Mouse (Mus musculus) limb, embryonic 11.5 days (tissue): ENCODE data around the gene Gadd45gip1. TPM values are rescaled to one million over a fixed set of nuclear protein-coding genes. Genes with fewer than 3 reads are reported as not detected.

ENCODE experiments used
- ATAC-seq: fragments of 200-750 bp; cut with Nextera tagmentation; 2 replicates; pipeline ENCODE4 v1.8.0; 2017; ENCODE audit warnings: low read depth; ENCODE audit not compliant: insufficient number of reproducible peaks, low FRiP score, low TSS enrichment
- DNase-seq: peaks from one replicate; pipeline ENCODE4 v3.0.0-alpha.2; 2015; ENCODE audit warnings: low spot score
- H3K27ac ChIP-seq: fragments of 300-500 bp; sonication (generic); replicated peaks from 2 replicates; pipeline ENCODE4 v1.5.1; 2014; ENCODE audit warnings: low read depth, mild to moderate bottlenecking, low read length
- H3K27me3 ChIP-seq: fragments of 300-500 bp; sonication (generic); 2 replicates; pipeline ENCODE4 v1.6.1; 2014; ENCODE audit warnings: mild to moderate bottlenecking, low read length, mixed read lengths; ENCODE audit not compliant: control insufficient read depth, insufficient read depth
- H3K36me3 ChIP-seq: fragments of 300-500 bp; sonication (generic); 2 replicates; pipeline ENCODE4 v1.6.1; 2014; ENCODE audit warnings: mild to moderate bottlenecking, low read length, moderate library complexity, mixed read lengths; ENCODE audit not compliant: control insufficient read depth, insufficient read depth
- H3K4me1 ChIP-seq: fragments of 300-500 bp; sonication (generic); 2 replicates; pipeline ENCODE4 v1.6.1; 2014; ENCODE audit warnings: low read length, mixed read lengths; ENCODE audit not compliant: control insufficient read depth, insufficient read depth
- H3K4me2 ChIP-seq: fragments of 300-500 bp; sonication (generic); 2 replicates; pipeline ENCODE4 v1.6.1; 2014; ENCODE audit warnings: low read depth, mild to moderate bottlenecking, moderate library complexity; ENCODE audit not compliant: severe bottlenecking
- H3K4me3 ChIP-seq: fragments of 300-500 bp; sonication (generic); 2 replicates; pipeline ENCODE4 v1.5.1; 2014; ENCODE audit warnings: low read depth, low read length
- H3K9ac ChIP-seq: fragments of 300-500 bp; sonication (generic); 2 replicates; pipeline ENCODE4 v1.6.1; 2014; ENCODE audit warnings: mild to moderate bottlenecking, low read length
- H3K9me3 ChIP-seq: fragments of 300-500 bp; sonication (generic); 2 replicates; pipeline ENCODE4 v1.6.1; 2016; ENCODE audit warnings: low read length; ENCODE audit not compliant: control insufficient read depth
- WGBS: fragments of 180-500 bp; shearing (Covaris S2); extraction: QIAGEN DNeasy Blood & Tissue Kit; methylation state at CpG from one replicate; pipeline ENCODE4 v1.1.7; 2014; 5-methylcytosine and 5-hydroxymethylcytosine counted together
- polyA plus RNA-seq: library from polyadenylated mRNA; unstranded; fragments of >200 nt; fragmentation: Nextera tagmentation; extraction: Ambion mirVana; gene quantifications from 2 replicates; pipeline ENCODE4 v1.2.1, GENCODE M21; 2014

Gadd45gip1 gene
- polyA plus RNA-seq, 1 experiment from 2014 or later: 45.0 TPM

- DNase-seq: peak; percentile 88
- no peaks in the 10 kb centered on the region for H3K27me3 ChIP-seq
- 1% methylated on average over 59 of the region's 59 CpGs for WGBS
Measured at GRCm38 (mm10) chr8:84832034-84832717, 854 bp downstream of the Gadd45gip1 start.

GRCm38 (mm10) chr8:84832759-84833742 is 1.7 kb downstream of the Gadd45gip1 start:
- Histone ChIP-seq H3K9me3 (no peaks in the 10 kb centered on the region), H3K4me1 (peaks cover 23% of the 10 kb centered on the region), H3K4me3 (peak overlapping the region; percentile 98), H3K36me3 (peaks cover 33% of the 10 kb centered on the region), H3K27me3 (no peaks in the 10 kb centered on the region), H3K27ac (peak overlapping the region; percentile 93; the same call in 1 of the 2 replicates), H3K9ac (peak overlapping the region; percentile 97), H3K4me2 (peak overlapping the region; percentile 55)
- WGBS: 69% methylated on average over 10 of the region's 10 CpGs
- ATAC-seq (no peak), DNase-seq (no peak)

More at GRCm38 (mm10) chr8:84832034-84832717, 854 bp downstream of the Gadd45gip1 start:
- peak overlapping the region; percentile 93 for H3K27ac ChIP-seq
- H3K4me1 ChIP-seq: peaks cover 14% of the 10 kb centered on the region
- peak; percentile 46; the same call in 1 of the 2 replicates for ATAC-seq
- H3K4me2 ChIP-seq: peak overlapping the region; percentile 55
- H3K4me3 ChIP-seq: peak overlapping the region; percentile 98
- H3K9ac ChIP-seq: peak overlapping the region; percentile 97
- no peaks in the 10 kb centered on the region for H3K9me3 ChIP-seq
- H3K36me3 ChIP-seq: peaks cover 24% of the 10 kb centered on the region; the same call in 1 of the 2 replicates

DNA sequence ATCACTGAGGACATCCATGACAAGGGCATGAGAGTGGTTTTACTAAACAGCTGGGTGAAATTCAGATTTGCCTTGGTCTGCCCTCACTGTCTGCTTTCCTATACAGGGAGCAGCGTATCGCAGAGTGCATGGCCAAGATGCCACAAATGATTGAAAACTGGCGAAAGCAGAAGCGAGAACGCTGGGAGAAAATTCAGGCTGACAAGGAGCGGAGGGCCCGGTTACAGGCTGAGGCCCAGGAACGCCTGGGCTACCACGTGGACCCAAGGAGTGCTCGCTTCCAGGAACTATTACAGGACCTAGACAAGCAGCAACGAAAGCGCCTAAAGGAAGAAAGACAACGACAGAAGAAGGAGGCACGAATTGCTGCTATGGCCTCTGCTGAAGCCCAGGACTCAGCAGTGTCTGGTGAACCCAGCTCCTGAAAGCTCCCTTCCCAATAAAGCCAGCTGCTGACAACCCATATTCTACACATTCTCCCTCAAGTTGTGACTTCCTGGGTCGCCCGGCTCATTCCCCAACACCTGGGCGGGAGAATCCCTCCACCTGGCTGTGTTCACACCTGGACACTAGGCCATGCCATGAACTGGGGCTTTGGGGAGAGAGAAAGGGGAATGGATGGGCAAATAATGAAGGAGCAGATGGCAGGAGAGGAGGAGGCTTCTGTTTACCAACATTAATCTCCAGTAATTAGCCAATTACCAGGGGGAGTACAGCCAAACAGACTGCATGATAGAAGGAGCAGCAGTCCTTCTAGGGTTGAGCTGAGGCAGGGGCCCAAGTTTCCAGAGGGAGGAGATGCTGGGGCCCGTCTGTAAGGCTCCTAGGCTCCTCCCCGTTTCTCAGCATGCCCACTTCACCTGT is 2.9 kb downstream of the Gadd45gip1 start:
- Histone ChIP-seq H3K4me3 (no peak overlapping the region; the same call in 1 of the 2 replicates), H3K27me3 (no peaks in the 10 kb centered on the region), H3K27ac (no peak overlapping the region), H3K36me3 (peaks cover 37% of the 10 kb centered on the region), H3K9me3 (no peaks in the 10 kb centered on the region), H3K4me1 (peaks cover 25% of the 10 kb centered on the region), H3K4me2 (no peak overlapping the region), H3K9ac (no peak overlapping the region)
- no peak for DNase-seq
- WGBS: 85% methylated on average over 19 of the region's 19 CpGs
- no peak for ATAC-seq

- no peaks in the 10 kb centered on the region for H3K27me3 ChIP-seq
- DNase-seq (no peak), ATAC-seq (no peak)
- WGBS: 81% methylated on average over 10 of the region's 10 CpGs
- H3K9ac ChIP-seq: no peak overlapping the region
- H3K27ac ChIP-seq: no peak overlapping the region
- H3K9me3 ChIP-seq: no peaks in the 10 kb centered on the region
- 0 out of 2 replicates have a peak overlapping the region, but pooled peaks have one; percentile 5 for H3K4me3 ChIP-seq
- H3K4me2 ChIP-seq: no peak overlapping the region
- peaks cover 30% of the 10 kb centered on the region for H3K4me1 ChIP-seq
- peaks cover 37% of the 10 kb centered on the region for H3K36me3 ChIP-seq
Measured at GRCm38 (mm10) chr8:84834866-84835855, 3.8 kb downstream of the Gadd45gip1 start.

DNA sequence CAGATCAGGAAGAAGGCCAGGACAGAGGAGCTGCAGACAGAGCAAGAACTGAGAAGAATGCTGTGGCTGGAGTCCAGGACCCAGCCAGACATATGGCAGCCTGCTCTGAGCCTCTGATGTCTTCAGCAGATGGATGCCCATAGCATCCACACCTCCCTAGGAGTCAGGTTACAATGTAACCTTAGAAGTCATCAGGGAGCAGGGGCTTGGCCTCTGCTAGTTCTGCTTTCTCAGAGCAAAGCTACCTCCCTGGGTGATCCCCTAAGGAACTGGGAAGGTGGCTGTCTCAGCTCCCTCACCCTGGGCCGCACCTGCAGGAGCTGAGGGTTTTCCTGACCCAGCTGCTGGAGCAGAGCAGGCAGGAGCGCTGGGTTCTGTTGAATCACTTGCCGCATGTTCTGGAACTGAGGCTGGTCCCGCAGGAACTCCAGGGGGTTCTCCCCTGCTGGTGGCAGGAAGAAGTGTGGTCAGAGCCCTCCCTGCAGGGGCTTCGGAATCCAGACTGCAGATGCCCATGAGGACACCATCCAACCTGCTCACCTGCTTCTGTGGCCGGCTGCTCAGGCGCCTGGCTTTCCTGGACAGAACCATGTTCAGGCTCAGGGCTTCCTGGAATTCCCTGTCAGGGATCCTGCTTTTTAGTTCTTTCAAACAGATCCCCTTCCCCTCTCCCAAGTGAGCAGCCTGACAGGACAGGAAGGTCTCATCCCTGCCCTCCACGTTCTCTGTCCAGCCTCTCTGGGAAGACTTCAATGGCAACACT is 6.0 kb downstream of the Gadd45gip1 start:
- peak; percentile 63 for DNase-seq
- H3K4me3 ChIP-seq: 0 out of 2 replicates have a peak overlapping the region, but pooled peaks have one; percentile 15
- peak overlapping the region; percentile 28 for H3K4me2 ChIP-seq
- peak overlapping the region; percentile 79 for H3K27ac ChIP-seq
- 35% methylated on average over 8 of the region's 8 CpGs for WGBS
- peak overlapping the region; percentile 30; the same call in 1 of the 2 replicates for H3K9ac ChIP-seq
- H3K27me3 ChIP-seq: no peaks in the 10 kb centered on the region
- peak; percentile 33 for ATAC-seq
- peaks cover 44% of the 10 kb centered on the region for H3K36me3 ChIP-seq
- no peaks in the 10 kb centered on the region for H3K9me3 ChIP-seq
- H3K4me1 ChIP-seq: peaks cover 30% of the 10 kb centered on the region

GRCm38 (mm10) chr8:84837912-84838470 is 6.7 kb downstream of the Gadd45gip1 start:
- WGBS: 81% methylated on average over 15 of the region's 15 CpGs
- H3K9ac ChIP-seq: no peak overlapping the region; the same call in 1 of the 2 replicates
- ATAC-seq (no peak), DNase-seq (no peak)
- peaks cover 50% of the 10 kb centered on the region for H3K36me3 ChIP-seq
- H3K4me2 ChIP-seq: peak overlapping the region; percentile 28; the same call in 1 of the 2 replicates
- peak overlapping the region; percentile 79 for H3K27ac ChIP-seq
- H3K4me1 ChIP-seq: peaks cover 31% of the 10 kb centered on the region
- H3K27me3 ChIP-seq: no peaks in the 10 kb centered on the region
- H3K9me3 ChIP-seq: no peaks in the 10 kb centered on the region
- H3K4me3 ChIP-seq: no peak overlapping the region
